Mouse (Mus musculus): ENCODE data around the gene Ttc23.

DNA sequence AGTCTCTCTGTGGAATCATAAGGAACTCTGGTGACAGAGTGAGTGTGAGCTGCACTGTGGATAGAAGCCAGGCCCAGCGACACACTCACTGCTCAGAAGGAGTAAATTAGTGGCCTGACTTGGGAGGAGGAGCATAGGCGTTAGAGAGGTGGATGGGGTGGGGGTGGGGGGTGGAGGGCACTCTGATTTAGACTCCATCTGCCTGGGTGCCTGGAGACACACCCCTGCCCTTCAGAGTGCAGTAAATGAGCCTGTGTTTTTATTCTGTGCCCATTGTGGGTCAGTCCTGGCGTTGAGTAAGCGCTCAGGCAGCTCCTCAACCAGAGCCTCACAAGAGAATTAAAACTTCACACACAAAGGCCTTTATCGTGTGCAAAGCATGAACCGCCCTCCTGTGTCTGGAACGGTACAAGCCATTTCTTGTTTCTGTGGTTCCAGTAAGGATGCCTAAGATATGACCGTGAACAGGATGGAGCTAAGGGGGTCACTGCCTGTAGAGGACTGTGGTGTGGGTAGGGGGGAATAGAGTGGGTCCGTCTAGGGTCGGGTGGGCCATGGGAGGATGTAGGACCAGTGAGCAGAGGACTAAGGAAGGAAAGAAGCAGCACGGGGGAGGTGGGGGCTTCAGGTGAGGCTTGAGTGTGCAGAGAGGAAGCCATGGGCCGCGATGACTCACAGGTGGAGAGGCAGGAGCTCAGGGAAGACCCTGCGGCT is 16.9 kb downstream of the Ttc23 start:
- TF ChIP-seq ZNF384 (IDR thresholded peaks at IDR 0.05; ENCODE audit: low read depth, low read length), result no peak
- no peak for TF ChIP-seq MAFK (IDR thresholded peaks at IDR 0.05; ENCODE audit: insufficient read depth, low read depth, low read length)

Measured in ES-E14 (cell line).